Mouse (Mus musculus) layer of hippocampus, postnatal 25 days (tissue): ENCODE measurements around the gene Mrps5. TPM values are rescaled to one million over a fixed set of nuclear protein-coding genes. Genes with fewer than 3 reads are reported as not detected.
"Not testable (repeated sequence)": the region's sequence is repeated elsewhere in the genome, so short reads cannot be mapped to it uniquely, and the experiment has no call there.

Source experiments
- DNase-seq, 2 experiments: peaks; one replicate each; pipeline ENCODE4 v3.0.0; 2022; ENCODE audit warnings: mixed read lengths in 2 of 2, low spot score in 1 of 2; ENCODE audit errors: extremely low spot score in 1 of 2
- total RNA-seq, 2 experiments: library from RNA; stranded (reverse); gene quantifications; 2 replicates each; pipeline ENCODE4 v1.2.3; 2021

Mrps5 gene
- total RNA-seq: 100 to 1,000 TPM in 1 of 2 experiments, 10 to 100 TPM in 1; 81.1 to 102 TPM

DNA sequence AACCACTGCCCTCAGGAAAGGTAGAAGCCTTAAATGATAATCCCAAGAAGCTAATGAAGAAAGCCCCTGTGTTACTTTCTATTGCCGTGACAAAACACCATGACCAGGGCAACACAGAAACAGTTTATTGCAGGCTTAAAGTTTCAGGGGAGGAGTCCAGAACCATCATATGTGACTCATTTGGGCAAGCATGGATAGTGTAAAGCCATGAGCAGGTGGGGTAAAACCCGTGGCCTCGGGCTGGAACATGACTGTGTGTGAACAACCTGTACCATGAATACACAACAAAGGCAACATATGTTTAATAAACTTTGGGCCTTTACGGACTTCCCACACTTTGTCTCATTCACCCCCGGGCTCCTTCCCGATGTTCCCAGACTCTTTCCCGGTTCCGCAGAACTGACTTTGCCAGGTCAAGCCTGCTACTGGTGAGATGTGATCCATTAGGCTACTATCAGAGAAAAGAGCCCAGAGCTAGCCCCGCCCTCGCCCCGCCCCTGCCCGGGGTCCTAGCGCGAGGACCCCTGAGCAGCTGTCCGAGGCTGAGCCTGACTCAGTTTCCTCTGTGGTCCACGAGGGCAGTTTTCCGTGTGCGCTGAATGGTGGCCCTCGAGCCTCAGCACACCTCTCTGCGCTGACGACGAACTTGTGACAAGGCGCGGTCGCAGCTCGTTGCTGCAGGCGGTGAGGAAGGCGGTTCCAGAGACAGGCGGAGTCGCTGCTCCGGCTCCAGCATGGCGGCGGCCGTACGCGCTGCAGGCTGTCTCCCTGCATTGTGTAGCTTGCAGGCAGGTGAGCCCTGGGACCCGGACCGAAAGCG is at the start of gene Mrps5, which contains the start of gene Zfp661:
Gene Mrps5 (plus strand): TSS at position 529 of the 820 bp plus-strand sequence.
Gene Zfp661 (minus strand): TSS at position 401 of the 820 bp plus-strand sequence.
- peak; percentile 73 to 80 for DNase-seq

DNA sequence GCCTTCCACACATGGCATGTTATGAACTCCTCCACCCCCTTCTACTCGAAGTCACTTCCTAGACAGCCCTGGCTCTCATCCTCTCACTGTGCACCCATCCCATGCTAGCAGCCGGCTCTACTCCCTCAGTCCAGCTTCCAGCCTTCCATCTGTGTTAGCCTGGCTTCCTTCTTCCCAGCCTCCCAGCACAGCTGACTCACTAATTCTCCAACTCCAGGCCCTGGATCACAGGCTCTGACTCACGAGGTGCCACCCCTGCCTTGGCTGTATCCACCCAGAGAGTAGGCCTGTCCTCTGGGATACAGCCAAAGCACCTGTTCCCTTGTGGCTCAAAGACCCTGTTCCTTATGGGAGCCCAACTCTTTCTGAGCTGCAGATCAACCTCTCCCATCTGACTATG is 49.5 kb upstream of the Mrps5 start:
- DNase-seq: no peak

DNA sequence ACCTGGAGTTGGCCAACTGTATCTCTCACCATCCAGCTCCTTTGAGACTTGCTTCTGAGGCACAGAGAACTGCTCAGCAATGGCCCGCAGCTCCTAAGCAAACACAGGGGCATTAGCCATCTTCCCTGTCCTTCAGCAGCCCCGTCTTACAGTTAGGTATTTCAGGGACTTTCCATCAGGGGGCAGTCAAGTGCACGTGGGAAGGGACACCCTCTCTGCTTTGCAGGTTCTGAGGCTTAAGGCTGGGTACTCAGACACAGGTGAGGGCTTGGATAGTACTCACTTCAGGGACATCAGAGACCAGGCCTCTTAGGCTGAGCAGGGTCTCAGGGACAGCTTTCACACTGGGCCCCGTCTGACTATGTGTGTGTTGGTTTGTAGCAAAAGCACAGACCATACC is 47.5 kb upstream of the Mrps5 start:
- DNase-seq: peak in 1 of 2 experiments; percentile 45

DNA sequence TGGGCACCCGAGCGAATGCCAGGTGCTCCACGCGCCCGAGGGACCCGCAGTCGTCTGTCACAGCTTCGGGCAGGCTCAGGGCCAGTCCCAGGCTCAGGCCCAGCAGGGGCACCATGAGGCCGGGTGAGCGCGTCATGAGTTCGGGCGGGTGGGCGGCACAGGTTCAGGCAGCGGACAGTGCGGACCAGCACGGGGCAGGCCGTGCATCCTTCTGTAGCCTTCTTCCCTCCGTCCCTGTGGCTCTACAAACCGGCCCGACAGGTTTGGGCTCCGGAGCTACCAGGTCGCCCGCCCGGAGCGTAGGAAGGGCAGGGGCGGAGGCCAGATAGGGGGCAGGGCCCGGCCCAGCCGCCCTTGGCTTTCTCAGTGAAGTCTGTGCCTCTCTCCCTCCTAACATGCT is 45.8 kb upstream of the Mrps5 start, which contains the start of gene Prom2:
Gene Prom2 (minus strand): TSS at position 283 of the 400 bp plus-strand sequence.
- DNase-seq: no peak

DNA sequence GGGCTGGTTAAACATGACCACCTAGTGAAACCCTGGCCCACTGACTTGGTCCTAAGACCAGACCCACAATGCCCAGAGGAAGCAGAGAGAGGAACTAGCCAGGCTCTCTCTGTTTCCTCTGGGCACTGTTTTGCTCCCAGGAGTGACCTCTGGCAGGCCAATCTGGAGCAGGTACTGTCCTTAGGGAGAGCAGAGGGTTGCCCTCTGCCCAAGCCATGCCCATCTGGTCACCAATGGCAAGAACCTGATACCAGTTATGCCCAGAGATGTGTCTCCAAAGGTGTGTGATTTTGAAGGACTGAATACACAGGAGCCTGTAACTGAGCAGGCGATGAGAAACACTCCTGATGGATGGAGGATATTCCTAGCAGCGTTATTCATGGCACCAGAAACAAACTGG is 45.3 kb upstream of the Mrps5 start:
- no peak for DNase-seq

DNA sequence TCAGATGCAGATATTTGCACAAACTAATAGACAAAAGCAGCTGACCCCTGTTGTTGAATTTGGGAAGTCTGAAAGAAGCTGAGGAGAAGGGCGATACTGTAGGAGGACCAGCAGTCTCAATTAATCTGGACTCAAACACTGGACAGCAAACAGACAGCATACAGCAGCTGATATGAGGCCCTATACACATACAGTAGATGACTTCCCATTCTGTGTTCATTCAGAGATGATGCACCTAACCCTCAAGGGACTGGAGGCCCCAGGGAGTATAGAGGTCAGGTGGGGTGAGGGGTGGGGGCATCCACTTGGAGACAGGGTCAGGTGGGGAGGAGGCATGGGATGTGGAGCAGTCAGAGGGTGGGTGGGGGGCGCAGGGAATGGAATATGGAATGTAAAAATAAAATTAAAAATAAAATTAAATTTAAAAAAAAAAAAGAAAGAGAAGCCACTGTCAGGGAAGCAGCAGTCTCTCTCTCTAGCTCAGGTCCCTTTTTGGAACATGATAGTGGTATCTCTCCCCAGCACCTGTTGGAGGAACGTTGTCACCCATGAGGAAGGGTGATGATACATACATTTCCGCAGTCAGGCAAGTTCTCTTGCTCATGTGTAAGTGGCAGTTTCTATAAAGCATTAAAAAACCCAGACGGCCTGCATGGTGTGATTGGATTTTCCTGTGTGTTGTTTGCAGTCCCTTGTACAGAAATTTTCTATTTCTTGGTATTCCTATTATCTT is 38.5 kb upstream of the Mrps5 start:
- no peak for DNase-seq

DNA sequence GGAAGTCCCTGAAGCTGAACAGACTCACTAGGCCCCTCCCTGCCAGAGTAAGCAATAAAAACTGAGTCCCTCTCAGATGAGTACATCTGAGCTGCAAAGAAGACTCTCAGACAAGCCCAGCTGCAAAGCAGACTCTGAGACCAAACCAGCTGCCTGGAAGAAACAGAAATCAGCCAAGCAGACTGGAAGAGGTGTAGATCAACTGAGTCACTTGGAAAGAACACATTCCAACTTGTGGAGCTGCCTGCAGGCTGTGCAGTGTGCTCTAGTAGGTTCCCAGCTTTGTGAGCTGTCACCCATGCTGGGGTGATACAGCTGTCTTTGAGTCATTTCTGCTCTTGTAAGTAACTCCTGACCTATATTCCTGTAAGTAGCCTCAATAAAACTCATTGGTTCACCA is 37.3 kb upstream of the Mrps5 start:
- no peak for DNase-seq

DNA sequence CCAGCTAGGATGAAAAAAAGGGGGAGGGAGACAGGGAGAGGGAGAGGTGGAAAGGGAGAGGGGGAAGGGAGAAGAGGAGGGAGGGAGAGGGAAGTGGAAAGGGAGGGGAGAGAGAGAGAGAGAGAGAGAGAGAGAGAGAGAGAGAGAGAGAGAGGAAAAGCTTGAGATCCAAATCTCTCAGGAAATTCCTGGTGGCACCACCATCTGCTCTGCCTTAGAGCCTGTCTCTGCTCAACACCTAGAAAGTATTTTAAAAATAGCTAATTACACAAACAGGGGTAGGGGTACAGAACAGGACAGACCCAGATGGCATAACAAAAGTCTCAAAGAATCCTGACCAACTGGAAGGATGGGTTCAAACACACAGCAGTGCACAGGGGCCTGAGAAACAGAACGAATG is 36.6 kb upstream of the Mrps5 start:
- no peak for DNase-seq

DNA sequence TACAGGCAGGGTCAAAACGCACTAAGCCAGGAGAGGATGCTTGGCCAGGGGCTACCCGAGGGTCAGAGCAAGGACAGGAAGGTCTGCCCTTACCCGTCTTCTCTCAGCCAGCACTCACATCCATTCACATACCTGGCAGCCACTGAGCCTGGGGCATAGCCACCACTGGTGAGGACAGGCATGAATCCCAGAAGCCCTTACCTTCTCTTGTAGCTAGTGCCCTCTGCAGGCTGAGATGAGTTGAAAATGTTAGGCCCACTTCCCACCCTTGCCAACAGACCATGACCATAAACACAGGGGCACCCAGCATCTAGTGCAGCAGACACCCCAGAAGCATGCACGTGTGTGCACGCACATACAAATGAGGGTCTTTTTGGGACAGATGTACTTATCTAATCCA is 35.9 kb upstream of the Mrps5 start:
- peak in 1 of 2 experiments; percentile 48 for DNase-seq

DNA sequence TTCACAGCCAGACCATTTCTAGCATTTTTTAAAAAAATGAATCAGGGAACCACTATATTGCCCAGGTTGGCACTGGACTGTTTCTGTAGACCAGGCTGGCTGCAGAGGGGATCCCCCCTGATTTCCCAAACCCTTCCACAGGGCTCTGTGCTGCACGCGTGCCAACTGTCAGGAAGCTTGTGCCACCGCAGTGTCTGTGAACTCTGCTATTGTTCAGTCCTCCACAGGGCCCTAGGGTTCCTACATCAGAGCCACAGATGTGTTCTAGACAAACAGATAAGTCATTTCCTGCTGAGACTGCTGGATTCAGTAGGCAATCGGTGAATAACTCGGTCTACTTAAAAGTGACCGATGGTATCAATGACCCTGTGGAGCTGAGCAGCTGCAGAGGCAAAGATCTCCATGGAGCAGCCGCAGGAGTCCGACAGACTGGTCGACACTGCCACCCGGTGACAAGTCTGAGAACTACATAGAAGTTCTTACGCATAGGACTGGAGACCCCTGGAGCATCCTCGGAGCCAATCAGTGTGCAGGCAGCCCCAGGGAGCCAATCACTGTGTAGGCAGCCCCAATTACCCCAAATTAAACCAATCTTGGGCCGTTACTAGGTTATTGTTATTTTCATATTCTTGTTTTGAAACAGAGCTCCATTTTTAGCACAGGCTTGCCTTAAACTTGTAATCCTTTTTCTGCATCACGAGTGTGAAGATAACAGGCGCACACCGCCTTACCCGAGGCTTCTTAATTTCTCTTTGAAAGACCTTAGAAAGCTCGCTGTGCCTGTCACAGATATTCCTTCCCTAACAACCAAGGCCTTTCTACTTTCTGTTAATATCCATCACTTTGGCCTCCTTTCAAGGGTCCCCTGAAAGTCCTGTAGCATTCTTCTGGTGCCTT is 27.7 kb upstream of the Mrps5 start:
- peak; percentile 81 to 98 for DNase-seq

DNA sequence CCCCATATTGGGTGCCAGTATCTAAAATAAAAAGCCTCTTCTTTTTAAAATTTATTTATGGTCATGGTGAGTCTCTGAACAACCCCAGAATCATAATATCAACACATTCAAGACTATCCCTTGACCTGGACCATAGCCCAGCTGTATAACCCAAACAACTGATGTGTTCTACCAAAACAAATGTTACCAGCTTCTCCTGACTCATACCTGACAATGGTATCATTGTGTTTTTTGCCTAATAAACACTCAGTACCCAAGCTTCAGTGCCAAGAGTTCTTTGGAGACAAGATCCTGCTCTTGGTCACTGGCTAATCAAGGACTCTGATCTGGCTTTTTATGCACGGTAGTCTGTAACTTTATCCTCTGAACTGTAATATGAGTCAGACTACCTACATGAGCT is 13.7 kb upstream of the Mrps5 start:
- DNase-seq: no peak

DNA sequence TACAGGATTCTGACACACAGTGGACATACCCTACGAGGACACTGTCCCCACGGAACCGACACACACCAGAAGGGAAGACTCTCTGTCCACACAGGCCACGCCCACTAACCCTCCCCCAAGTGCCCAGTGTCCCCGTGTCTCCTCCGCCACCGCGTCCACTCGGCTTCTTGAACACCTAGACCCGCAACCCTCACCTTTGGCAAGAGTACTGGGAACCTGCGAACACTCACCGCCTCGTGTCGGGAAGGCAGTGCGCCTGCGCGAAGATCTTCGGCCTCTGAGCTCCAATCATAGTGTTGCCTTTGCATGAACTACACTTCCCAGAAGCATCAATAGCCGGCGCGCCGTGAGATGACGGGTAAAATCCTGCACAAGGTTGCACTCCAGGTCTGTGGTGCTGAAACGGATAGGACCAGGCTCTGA is 2.6 kb upstream of the Mrps5 start:
- DNase-seq: peak; percentile 79 to 91

DNA sequence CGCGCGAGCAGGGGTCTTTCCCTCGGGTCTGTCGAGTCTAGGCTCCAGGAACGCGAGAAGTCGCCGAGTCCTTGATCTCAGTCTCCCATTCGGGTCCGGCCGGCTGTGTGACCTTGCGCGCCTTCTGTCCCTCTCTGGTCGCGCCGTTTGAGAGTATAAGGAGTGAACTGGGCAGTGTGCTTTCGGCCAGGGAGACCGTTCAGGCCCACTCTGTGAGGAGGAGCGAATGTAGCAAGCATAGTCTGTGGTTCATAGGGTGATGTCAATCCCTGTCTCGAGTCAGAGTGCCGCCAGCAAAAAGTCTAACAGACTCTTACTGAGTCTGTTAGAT is 457 bp downstream of the Mrps5 start:
- no peak for DNase-seq

DNA sequence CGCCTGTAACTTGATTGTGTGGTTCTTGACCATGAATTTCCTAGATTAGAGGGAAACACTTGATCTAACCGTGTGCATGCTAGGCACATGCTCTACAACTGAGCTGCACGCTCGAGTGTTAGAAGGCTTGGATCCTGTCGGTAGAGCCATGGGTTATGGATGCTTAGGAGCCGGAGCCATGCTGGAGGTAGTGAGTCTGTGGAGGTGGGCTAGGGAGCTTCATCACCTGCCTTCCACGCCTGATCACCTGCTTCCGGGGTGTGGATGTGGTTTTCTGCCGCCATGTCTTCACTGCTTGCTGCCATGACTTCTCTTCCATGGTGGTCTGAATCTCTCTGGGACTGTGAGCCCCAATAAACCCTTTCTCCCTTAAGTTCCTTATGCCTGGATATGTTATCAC is 1.9 kb downstream of the Mrps5 start:
- no peak for DNase-seq

DNA sequence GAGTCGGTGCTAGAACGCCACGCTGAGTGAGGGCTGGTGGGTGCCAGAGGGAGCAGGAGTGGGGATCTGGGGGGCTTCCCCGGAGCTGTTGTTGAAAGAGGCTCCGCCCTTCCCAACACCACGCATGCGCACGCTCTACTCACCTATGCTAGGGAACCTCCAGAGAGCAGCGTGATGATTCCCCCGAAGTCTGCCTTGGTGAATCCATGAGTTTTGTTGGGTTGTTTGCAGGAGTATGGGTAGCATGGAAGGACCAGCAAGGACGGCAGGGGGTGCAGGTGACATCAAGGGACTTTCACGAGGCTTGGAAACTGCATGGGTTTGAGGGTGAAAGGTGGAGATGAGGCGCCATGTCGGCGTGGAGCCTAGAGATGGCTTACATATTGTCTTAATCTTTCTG is 3.2 kb downstream of the Mrps5 start:
- no peak for DNase-seq

DNA sequence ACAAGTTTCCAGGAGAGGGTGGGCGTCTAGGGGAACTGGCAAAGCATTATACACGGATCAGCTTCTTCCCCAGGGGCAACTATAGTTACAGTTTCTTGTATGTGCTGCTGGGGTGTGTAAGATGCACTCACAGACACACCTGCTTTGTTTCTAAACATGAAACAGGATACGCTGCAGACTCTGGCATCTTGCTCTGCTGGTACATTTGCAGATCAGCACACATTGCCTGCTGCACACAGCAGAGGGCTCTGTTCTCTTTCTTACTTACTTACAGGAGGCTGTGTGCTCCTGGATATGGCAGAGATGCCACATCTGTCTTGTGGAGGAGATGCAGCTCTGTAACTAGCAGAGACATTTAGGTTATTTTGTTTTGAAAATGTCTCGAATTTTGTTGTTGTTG is 3.8 kb downstream of the Mrps5 start:
- DNase-seq: no peak

DNA sequence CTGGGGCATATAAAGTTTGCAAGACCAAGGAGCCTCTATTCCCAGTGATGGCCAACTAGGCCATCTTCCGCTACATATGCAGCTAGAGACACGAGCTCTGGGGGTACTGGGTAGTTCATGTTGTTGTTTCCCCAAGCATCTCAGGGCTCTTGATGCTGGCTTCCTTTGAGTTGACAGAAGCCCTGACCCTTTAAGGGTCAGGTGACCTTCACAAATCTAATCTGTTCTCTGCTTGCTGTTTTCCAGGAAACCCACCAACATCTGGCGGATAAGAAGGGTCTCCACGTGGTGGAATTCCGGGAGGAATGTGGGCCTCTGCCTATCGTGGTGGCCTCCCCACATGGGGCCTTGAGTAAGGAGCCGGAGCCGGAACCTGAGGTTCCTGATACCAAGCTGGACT is 16.4 kb downstream of the Mrps5 start:
- DNase-seq: not testable (repeated sequence)

DNA sequence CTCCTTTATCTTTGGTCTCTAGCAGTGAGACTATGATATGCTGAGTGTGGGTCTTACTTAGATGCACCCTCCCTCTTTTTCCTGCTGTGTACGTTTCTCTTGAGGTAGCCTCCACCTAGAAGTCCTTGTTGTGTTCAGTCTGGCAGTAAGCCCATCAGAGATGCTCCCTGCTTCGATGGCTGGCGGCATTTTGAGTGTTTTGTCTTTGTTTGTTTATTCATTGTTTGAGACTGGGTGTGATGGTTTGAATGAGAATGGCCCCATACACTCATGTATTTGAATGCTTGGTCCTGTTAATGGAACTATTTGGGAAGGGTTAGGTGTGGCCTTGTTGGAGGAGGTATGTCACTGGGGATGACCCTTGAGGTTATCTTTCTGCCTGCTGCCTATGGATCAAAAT is 18.2 kb downstream of the Mrps5 start:
- DNase-seq: no peak

DNA sequence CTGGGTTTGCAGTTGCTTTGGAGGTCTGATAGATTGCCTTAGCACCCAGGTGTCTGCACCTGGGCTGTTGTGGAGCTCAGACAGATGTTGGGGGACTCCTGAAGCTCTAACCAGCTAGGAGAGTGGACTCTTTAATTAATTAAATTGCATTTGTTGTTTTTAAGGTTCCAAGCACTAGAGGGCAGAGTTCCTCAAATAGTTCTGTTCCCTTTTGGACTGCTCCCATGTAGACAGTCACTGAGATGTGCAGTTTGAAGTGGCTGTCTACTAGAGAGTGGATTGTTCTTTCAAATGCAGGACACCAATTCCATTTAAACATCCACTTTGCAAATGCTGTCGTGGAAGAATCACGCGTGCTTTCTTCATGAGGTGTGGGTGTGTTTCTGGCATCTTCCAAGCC is 21.2 kb downstream of the Mrps5 start:
- no peak for DNase-seq

DNA sequence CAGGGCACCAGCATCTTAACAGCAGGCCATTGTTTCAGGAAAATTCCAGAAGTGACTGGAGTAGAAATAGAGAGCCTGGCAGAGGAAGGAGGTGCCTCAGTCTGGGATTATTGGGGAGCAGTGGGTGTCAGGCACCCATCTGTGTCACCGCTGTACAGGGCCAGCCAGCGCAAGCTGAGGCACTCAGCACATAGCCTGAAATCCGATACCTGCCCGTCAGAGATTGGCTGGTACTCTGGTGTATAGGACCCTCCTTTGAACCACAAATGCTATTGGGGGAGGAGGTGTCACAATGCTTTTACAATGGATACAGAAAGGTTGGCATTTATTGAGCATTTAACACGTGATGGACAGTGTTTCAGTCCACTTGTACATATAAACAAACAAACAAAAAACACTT is 22.0 kb downstream of the Mrps5 start:
- no peak for DNase-seq

DNA sequence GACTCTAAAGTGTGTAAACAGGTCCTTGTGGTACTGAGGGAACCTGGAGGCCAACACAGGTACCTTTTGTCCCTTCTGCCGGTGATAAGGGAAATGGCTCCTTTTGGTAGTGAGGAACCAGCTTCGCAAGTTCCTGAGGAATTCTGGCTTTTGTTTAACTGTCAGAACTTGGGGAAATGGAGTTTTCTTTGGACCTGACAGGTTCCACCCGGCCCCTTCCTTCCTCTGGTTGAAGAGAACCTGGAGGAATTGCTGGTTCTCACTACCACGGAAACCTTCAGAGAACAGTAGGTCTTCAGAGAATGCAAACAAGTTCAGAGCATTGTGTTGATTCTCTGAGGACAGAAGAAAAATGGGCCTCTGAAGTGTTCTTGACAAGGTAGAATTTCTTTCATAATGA is 24.4 kb downstream of the Mrps5 start:
- no peak for DNase-seq
